Mouse (Mus musculus) lung, postnatal 0 days (tissue): Measurements from ENCODE around the gene 4930519P11Rik. TPM values are rescaled to one million over a fixed set of nuclear protein-coding genes. Genes with fewer than 3 reads are reported as not detected.

Experiments used
- ATAC-seq: fragments of 200-750 bp; cut with Nextera tagmentation; 2 replicates; pipeline ENCODE4 v1.8.0; 2017; ENCODE audit warnings: moderate library complexity
- DNase-seq: peaks from one replicate; pipeline ENCODE4 v3.0.0-alpha.2; 2016; ENCODE audit warnings: low spot score
- H3K27ac ChIP-seq: fragments of 300-500 bp; sonication (generic); 2 replicates; pipeline ENCODE4 v1.5.1; 2014; ENCODE audit warnings: antibody characterized with exemption, mild to moderate bottlenecking, low read length, mixed read lengths
- H3K27me3 ChIP-seq: fragments of 300-500 bp; sonication (generic); replicated peaks from 2 replicates; pipeline ENCODE4 v1.6.1; 2014; ENCODE audit warnings: low read length, mixed read lengths; ENCODE audit not compliant: insufficient read depth
- H3K36me3 ChIP-seq: fragments of 300-500 bp; sonication (generic); 2 replicates; pipeline ENCODE4 v1.6.1; 2014; ENCODE audit warnings: low read length, mixed read lengths; ENCODE audit not compliant: insufficient read depth
- H3K4me1 ChIP-seq: fragments of 300-500 bp; sonication (generic); 2 replicates; pipeline ENCODE4 v1.6.1; 2014; ENCODE audit warnings: antibody characterized with exemption, low read depth, low read length, mixed read lengths; ENCODE audit not compliant: insufficient read depth
- H3K4me2 ChIP-seq: fragments of 300-500 bp; sonication (generic); replicated peaks from 2 replicates; pipeline ENCODE4 v1.6.1; 2014; ENCODE audit warnings: low read depth, mild to moderate bottlenecking, low read length, moderate library complexity, mixed read lengths
- H3K4me3 ChIP-seq: fragments of 300-500 bp; sonication (generic); 2 replicates; pipeline ENCODE4 v1.5.1; 2014; ENCODE audit warnings: low read depth, low read length
- H3K9ac ChIP-seq: fragments of 300-500 bp; sonication (generic); replicated peaks from 2 replicates; pipeline ENCODE4 v1.6.1; 2014; ENCODE audit warnings: low read depth, mild to moderate bottlenecking
- H3K9me3 ChIP-seq: fragments of 300-500 bp; sonication (generic); 2 replicates; pipeline ENCODE4 v1.6.1; 2016; ENCODE audit warnings: low read length, mixed read lengths
- CTCF ChIP-seq: IDR thresholded peaks from 2 replicates; pipeline ENCODE4 v1.5.1; 2016; ENCODE audit warnings: antibody characterized with exemption, mild to moderate bottlenecking
- EP300 ChIP-seq: IDR thresholded peaks from 2 replicates; pipeline ENCODE4 v1.6.1; 2016; ENCODE audit warnings: antibody characterized with exemption, mild to moderate bottlenecking, control low read depth
- WGBS: fragments of 180-500 bp; shearing (Covaris S2); extraction: QIAGEN DNeasy Blood & Tissue Kit; methylation state at CpG from one replicate; pipeline ENCODE4 v1.1.7; 2014; 5-methylcytosine and 5-hydroxymethylcytosine counted together
- polyA plus RNA-seq: library from polyadenylated mRNA; unstranded; fragments of >200 nt; fragmentation: Nextera tagmentation; extraction: Ambion mirVana; gene quantifications from 2 replicates; pipeline ENCODE4 v1.2.1, GENCODE M21; 2015

The 4930519P11Rik gene
- polyA plus RNA-seq, 1 experiment from 2014 or later = 0.61 TPM

GRCm38 (mm10) chr2:154633876-154634644 is 20.8 kb upstream of the 4930519P11Rik start:
- TF ChIP-seq EP300 (no peak), CTCF (no peak)
- peaks cover 3% of the 10 kb centered on the region; the same call in 1 of the 2 replicates for H3K9me3 ChIP-seq
- H3K27ac ChIP-seq = no peak overlapping the region
- H3K27me3 ChIP-seq = no peaks in the 10 kb centered on the region
- no peak overlapping the region for H3K9ac ChIP-seq
- DNase-seq = no peak
- H3K4me1 ChIP-seq = no peaks in the 10 kb centered on the region
- no peak overlapping the region for H3K4me3 ChIP-seq
- H3K4me2 ChIP-seq = no peak overlapping the region
- peaks cover 11% of the 10 kb centered on the region; the same call in 1 of the 2 replicates for H3K36me3 ChIP-seq
- WGBS = 86% methylated on average over 9 of the region's 9 CpGs
- no peak for ATAC-seq

- Histone ChIP-seq H3K9ac (no peak overlapping the region), H3K9me3 (no peaks in the 10 kb centered on the region), H3K27me3 (no peaks in the 10 kb centered on the region), H3K4me1 (no peaks in the 10 kb centered on the region), H3K36me3 (peaks cover 8% of the 10 kb centered on the region; the same call in 1 of the 2 replicates), H3K4me2 (no peak overlapping the region), H3K27ac (no peak overlapping the region), H3K4me3 (no peak overlapping the region)
- TF ChIP-seq CTCF (no peak), EP300 (no peak)
- ATAC-seq (no peak), DNase-seq (no peak)
- WGBS = 82% methylated on average over 5 of the region's 5 CpGs
Observed at GRCm38 (mm10) chr2:154633039-154633742, 20.0 kb upstream of the 4930519P11Rik start.

GRCm38 (mm10) chr2:154632203-154632780 is 19.1 kb upstream of the 4930519P11Rik start:
- Histone ChIP-seq H3K4me3 (no peak overlapping the region), H3K27me3 (no peaks in the 10 kb centered on the region), H3K4me2 (no peak overlapping the region), H3K4me1 (no peaks in the 10 kb centered on the region), H3K9ac (no peak overlapping the region), H3K36me3 (0 out of 2 replicates have a peak, but pooled peaks cover 4% of the 10 kb centered on the region), H3K27ac (no peak overlapping the region), H3K9me3 (no peaks in the 10 kb centered on the region)
- no peak; the same call in 1 of the 2 replicates for ATAC-seq
- 89% methylated on average over 16 of the region's 16 CpGs for WGBS
- no peak for DNase-seq
- TF ChIP-seq EP300 = no peak
- TF ChIP-seq CTCF = no peak

GRCm38 (mm10) chr2:154630531-154630930 is 17.3 kb upstream of the 4930519P11Rik start:
- WGBS = 76% methylated on average over 5 of the region's 5 CpGs

GRCm38 (mm10) chr2:154624137-154624536 is 10.9 kb upstream of the 4930519P11Rik start:
- Histone ChIP-seq H3K4me3 (no peak overlapping the region), H3K9ac (no peak overlapping the region), H3K9me3 (no peaks in the 10 kb centered on the region), H3K36me3 (peaks cover 9% of the 10 kb centered on the region; the same call in 1 of the 2 replicates), H3K4me1 (no peaks in the 10 kb centered on the region), H3K4me2 (no peak overlapping the region), H3K27ac (no peak overlapping the region), H3K27me3 (no peaks in the 10 kb centered on the region)
- DNase-seq (no peak), ATAC-seq (no peak)
- TF ChIP-seq CTCF (no peak; the same call in 1 of the 2 replicates), EP300 (no peak)

More at GRCm38 (mm10) chr2:154630531-154630930, 17.3 kb upstream of the 4930519P11Rik start:
- no peak overlapping the region for H3K9ac ChIP-seq
- no peaks in the 10 kb centered on the region for H3K4me1 ChIP-seq
- ATAC-seq (no peak), DNase-seq (no peak)
- no peaks in the 10 kb centered on the region for H3K9me3 ChIP-seq
- H3K27ac ChIP-seq = no peak overlapping the region
- H3K4me2 ChIP-seq = no peak overlapping the region
- 0 out of 2 replicates have a peak, but pooled peaks cover 4% of the 10 kb centered on the region for H3K36me3 ChIP-seq
- H3K27me3 ChIP-seq = no peaks in the 10 kb centered on the region
- no peak overlapping the region for H3K4me3 ChIP-seq
- TF ChIP-seq CTCF = no peak
- no peak for TF ChIP-seq EP300

- no peak for DNase-seq
- H3K4me1 ChIP-seq = no peaks in the 10 kb centered on the region
- H3K4me2 ChIP-seq = no peak overlapping the region
- no peak overlapping the region for H3K27ac ChIP-seq
- H3K27me3 ChIP-seq = no peaks in the 10 kb centered on the region
- H3K36me3 ChIP-seq = peaks cover 9% of the 10 kb centered on the region; the same call in 1 of the 2 replicates
- H3K4me3 ChIP-seq = no peak overlapping the region
- H3K9ac ChIP-seq = no peak overlapping the region
- no peaks in the 10 kb centered on the region for H3K9me3 ChIP-seq
- peak; percentile 12; the same call in 1 of the 2 replicates for TF ChIP-seq CTCF
- TF ChIP-seq EP300 = no peak
- 57% methylated on average over 5 of the region's 5 CpGs for WGBS
- ATAC-seq = no peak
Observed at GRCm38 (mm10) chr2:154621684-154622083, 8.4 kb upstream of the 4930519P11Rik start.
